Mouse (Mus musculus): ENCODE results near the gene Akirin2.
"Not testable (repeated sequence)": the region's sequence is repeated elsewhere in the genome, so short reads cannot be mapped to it uniquely, and the experiment has no call there.

Akirin2 gene

DNA sequence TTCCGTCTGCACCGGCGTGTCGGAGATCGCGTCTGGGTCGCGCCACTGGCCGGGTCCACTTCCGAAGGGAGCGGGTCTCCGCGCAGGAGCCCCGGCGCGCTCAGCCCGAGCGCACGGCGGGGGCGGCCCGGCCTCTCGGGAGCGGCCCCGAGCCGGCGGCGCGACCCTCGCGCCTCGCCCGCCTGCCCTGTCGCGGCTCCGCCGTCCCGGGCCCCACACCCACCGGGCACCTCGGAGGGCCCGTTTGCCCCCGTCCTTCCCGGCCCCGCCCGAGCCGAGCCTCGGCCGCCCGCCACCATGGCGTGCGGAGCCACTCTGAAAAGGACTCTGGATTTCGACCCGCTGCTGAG lies at the start of gene Akirin2:
Gene Akirin2 (plus strand): TSS at position 190 of the 350 bp plus-strand sequence.
- DNase-seq (ENCODE audit: low read depth): peak; percentile 43

DNA sequence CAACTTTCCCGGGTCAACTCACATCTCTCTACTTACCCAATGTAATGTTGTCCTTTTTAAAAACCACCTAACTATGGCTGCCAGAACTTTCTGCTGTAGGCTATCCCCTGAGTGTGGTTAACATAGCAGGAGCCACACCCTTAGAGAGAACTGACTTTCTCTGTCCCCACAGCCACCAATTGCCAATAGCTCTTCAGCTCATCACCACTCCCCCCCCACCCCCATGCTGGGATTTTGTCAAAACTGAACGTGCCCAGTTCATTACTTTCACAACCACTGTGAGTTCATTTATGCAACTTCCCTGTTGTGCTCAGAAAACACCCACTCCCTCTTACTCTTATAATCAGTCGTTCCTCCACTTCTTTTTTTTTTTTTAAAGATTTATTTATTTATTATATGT lies 40.4 kb upstream of the Akirin2 start:
- no peak for DNase-seq (ENCODE audit: low read depth)

DNA sequence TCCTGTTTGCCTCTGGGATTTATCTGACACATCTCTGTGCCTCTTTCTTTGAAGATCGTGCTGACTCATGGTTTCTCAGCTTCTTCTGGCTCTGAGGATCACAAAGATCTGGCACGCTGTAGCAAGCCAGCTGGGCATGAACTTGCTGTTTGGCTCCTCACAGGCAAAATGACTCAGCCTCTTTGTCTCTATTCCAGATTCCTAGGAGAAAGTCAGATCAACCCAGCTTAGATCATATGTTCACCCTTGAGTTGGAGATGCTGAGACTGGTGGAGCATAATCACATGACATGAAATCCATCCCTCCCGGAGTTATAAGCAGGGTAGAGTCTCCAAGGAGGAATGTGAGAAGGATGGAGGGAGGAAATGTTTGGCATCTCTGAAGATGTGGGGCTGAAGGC lies 27.9 kb upstream of the Akirin2 start:
- DNase-seq (ENCODE audit: low read depth): no peak

DNA sequence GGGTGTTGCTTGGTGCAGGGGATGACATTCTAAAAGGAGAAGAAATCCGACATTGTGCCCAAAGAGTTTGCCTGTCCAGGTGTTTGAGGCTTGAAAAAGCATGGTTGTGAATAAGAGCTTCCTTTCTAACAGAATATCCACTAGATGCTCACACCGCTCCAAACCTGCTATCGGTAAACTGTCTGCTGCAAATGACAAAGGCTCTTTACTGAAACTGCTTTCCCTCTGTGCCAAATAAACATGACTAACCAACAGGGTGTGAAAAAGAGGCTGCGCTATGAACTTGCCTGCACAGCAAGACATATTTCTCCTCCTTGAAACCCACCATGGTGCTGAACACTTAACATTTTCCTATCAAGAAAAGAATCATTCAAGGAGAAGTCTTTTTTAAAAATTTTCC lies 27.2 kb upstream of the Akirin2 start:
- no peak for DNase-seq (ENCODE audit: low read depth)

DNA sequence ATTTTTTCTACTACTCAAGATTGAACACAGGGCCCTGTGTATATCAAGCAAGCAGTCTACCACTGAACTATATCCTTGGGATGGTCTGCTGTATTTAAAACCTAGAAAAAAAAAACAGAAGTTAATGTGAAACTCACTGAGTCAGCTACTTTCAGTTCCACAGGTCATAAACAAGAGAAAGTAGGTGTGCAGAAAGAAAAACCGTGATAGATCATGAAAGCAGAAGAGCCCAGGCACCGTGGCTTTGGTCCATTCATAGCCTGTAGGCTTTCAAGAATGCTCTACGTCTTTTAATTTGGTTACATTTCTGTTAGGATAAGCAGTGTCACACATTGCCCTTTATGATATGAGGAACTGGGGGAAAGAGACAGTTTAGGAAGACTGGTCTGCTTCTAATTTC lies 24.0 kb upstream of the Akirin2 start:
- DNase-seq (ENCODE audit: low read depth): no peak

DNA sequence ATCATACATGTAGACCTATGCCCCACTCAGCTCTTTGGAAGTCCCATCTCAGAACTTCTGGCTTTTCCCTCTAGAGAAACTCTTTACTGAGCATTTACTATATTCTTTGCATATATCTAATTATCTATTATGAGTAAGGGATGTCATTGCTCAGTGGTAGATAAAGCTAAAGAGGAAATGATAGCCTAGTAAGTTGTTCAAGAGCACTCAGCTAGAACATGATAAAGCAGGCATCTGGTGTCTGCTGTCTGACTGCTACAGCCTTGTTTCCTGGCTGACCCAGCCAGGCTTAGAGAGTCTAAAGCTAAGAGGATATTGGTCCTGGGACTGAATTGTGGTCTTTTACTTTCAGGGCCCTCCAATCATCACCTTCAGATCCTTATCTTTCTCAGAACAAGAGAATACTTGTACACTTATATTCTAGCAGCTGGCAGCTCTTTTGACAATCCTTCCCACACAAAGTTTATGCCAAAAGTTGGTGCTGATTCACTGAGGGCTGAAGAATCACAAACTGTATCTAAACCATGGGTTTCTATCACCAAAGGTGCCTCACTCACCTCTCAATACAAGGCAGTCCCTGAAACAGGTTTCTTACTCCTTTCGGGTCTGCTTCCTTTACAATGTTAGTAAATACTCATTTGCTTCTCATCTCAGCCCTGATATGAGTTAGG lies 22.2 kb upstream of the Akirin2 start:
- no peak for DNase-seq (ENCODE audit: low read depth)

DNA sequence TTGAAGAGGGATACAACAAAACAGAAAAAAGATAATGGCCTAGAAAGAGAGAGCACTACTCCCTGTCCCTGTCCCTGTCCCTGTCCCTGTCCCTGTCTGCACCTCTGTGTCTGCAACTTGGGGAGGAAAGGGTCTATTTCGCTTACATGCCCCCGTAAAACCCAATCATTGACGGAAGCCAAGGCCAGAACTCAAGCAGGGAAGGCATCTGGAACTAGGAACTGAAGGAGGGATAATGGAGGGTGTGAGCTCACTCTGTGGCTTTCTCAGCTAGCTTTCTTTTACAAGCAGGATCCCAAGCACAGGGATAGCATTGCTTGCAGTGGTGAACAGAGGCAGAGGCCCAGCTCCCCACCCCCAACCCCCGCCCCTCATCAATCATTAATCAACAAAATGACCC lies 21.4 kb upstream of the Akirin2 start:
- DNase-seq (ENCODE audit: low read depth): no peak

DNA sequence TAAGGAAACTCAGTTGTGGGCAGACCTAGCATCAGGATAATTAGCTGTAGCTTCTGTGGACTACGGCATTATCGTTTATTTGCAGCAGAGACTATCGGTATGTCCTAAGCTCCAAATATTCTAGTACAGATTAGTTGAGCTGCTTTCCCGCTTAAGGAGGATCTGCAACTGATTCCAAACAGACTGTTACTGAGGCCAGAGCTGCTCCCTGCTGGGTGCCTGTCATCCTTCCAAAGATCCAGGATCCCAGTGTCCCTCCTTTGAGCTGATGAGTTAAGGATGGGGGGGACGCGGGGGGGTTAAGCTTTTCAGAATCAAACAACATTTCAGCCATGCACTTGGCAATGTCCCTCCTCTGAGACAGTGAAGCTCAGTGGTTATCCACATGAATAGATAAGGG lies 20.8 kb upstream of the Akirin2 start:
- no peak for DNase-seq (ENCODE audit: low read depth)

DNA sequence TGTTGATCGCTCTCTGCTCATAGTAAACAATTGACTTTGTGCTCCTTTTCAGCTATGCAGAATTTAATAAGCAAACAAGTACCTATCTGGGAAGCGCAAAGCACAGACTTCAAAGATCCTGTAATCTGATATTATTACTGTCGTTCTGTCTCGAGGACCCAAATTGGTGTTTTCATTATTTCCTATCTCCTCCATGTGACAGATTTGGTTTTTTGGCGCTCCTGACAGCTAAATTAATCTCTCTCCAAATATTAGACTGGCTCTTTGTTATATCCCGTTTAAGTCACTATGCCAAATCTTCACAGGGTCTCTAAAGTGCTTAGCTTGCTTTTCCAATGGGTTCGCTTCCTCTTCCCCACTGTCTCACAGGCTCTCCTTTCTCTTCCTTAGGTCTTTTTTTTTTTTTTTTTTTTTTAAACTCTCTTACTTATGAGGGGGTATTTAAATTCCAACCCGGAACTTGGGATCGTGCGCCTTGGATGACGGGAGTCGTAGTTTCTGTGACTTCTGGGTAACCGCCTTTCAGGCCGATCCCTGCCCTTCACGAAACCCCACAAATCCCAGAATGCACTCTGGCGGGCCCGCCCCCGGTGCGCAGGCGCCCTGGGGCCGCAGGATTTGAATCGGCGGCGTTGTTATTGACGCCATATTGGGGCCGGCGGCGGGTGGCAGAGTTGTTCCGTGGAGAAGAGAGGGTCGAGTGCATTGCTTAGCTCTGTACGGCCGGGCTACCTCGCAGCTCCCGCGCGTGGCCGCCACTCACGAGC lies 573 bp upstream of the Akirin2 start:
- peak; percentile 93 for DNase-seq (ENCODE audit: low read depth)

DNA sequence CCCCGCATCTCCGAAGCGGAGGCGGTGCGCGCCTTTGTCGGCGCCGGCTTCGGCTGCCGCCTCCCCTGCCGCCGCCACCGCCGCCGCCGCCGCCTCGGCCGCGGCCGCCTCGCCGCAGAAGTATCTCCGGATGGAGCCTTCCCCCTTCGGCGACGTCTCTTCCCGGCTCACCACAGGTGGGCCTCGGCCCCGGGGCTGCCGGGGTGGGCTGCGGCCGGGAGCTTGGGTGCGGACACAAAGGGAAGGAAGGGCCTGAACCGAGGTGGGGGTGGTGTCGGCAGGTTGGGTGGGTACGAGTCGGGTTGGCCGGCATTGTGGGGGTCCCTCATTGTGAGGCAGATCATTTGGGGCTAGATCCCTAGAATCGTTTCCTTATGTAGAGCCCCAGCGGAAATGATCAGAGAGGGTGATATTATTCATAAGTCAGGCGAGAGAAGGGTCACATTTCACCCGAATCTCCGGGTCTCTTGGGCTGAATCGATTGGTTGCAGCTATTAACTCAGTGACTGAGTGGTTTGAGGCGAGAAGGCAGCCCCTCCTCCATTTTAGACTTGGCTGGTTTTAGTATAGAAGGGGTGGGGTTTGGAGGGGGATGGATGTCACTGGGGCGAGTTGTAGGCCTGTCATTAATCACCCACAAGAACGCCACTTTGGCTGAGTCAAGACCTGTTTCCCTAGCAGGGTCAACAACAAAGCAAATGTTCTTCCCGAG lies 517 bp downstream of the Akirin2 start:
- DNase-seq (ENCODE audit: low read depth): peak; percentile 45

DNA sequence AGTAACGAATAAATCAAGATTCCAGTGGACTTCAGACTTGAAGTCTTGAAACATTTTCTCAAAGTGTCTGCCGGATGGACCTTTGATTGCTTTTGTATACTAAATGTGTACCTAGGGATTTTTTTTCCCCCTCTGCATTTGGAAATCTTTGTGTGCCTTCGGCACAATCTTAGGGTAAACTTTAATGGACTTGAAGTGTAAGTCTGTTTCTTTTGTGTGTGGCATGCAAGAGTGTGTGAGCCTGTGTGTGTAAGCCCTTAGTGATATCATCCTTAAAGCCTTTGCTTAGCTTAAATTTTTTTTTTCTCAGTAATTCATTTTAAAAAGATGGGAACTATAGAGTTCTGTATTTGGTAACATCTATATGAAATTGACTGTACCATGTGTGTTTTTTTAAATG lies 1.2 kb downstream of the Akirin2 start:
- no peak for DNase-seq (ENCODE audit: low read depth)

DNA sequence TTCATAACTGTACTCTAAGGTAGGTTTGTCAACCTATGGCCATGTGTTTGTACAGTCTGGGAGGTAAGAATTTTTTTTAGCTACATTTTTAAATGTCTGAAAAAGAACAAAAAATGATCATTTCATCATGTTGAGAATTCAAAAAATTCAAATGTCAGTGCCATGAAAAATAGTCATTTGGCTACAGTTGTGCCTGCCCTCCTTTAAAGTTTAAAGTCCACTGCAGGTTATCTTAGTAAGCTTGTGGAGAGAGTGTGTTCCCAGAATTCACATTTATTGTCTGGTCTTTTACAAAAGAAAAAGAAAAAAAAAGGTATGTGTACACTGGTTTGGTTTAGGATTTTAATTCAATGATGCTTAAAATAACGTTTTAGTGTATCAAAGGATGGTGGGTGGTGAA lies 3.9 kb downstream of the Akirin2 start:
- no peak for DNase-seq (ENCODE audit: low read depth)

DNA sequence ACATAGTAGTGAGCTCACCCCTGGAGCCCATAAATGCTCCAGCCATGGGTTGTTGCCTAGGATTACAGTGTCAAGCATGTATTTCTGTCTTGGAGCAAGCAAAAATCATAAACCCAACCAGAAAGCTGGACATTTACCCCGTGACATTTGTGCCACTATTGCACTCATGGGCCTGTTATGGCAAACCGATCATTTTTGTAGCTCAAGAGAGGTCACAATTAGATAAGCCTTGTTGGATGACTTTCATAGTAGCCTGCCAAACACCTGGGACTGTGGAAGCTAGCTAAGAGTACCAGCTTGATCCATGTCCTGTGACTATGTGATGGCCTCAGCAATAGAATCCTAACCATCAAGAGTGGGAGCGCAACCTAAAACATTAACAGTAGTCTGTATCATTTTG lies 4.9 kb downstream of the Akirin2 start:
- DNase-seq (ENCODE audit: low read depth): no peak

DNA sequence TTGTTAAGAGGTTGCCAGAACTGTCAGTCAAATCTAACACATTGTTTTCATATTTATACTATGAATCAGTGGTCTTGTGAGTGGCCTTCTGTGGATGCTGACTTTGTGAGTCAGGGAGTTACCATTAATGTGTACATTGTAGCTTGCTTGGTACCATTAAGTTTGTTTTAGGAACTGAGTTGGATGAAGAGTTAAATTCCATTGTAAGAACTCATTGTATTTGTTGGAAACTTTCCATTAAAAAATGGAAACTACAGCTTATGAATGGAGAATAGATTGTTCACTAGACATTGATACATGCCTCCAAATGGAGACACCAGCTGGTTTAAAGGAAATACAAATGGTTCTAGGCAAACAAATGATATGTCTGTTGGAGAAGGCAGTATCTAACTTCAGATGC lies 5.4 kb downstream of the Akirin2 start:
- DNase-seq (ENCODE audit: low read depth): no peak

DNA sequence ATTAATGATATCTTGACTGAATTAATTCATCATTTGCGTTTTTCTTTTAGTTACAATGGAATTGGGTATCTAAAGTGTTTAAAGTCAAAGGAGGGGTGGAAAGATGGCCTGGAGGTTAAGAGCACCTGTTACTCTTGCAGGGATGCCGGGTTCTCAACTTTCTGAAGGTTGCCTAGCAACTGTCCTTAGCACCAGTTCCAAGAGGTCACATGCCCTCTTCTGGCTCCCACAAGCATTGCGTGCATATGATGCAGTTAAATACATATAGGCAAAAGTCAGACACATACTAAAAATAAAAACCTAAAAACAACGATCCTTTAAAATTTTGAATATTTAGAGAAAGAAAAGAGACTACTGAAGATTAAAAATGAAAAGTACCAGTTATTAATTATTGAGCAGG lies 10.2 kb downstream of the Akirin2 start:
- peak; percentile 75 for DNase-seq (ENCODE audit: low read depth)

DNA sequence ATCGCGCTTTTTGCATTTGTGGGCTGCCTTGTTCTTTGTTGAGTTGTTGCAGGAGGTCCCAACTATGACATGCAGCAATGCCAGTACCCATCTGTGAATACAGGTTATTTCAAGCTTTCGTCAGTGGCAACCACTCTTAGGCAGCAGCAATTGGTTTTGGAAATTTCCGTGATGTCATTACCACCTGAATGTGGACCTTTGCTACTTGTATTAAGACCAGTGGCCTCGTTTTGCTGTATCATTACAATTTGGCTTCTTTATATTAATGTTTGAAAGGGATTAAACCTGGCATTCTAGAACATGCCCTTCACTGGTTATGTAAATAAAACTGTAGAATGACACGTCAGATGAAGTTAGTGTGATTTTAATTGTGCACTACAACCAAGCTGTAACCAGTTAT lies 15.5 kb downstream of the Akirin2 start:
- no peak for DNase-seq (ENCODE audit: low read depth)

DNA sequence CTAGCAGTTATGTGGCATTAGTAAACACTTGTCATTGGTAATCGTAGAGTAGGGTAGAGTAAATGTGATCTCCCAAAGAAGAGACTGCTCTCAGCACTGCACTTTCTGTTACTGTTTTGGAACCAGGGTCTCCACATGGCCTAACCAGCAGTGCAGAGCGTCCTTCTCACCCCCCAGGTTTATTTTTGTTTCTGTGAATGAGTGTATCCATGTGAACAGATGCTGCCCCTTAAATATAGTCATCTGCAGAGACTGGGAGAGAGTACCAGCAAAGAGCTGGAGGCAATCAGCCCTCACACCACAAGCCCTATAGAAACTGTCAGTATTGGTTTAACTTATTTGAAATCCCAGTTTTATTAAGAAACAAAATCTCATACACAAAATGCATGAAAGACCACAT lies 22.1 kb downstream of the Akirin2 start:
- DNase-seq (ENCODE audit: low read depth): no peak

DNA sequence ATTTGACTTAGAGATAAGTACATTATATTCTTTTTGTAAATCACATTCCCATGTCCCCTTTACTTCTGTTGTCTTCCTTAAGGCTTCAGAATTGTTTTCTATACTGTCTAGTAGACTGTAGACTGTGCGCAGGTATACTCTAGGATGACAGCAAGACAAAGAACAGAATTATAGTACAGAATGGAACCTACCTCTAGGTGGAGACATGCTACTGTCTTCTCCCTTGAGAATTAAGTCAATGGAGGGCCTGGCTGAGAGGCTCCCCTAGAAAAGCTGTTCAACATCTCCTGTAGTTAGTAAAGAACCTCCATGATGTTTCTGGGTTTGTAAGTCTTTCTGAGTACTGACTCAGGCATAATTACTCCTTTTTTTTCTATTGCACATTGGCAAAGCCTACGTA lies 26.3 kb downstream of the Akirin2 start:
- DNase-seq (ENCODE audit: low read depth): peak; percentile 18

DNA sequence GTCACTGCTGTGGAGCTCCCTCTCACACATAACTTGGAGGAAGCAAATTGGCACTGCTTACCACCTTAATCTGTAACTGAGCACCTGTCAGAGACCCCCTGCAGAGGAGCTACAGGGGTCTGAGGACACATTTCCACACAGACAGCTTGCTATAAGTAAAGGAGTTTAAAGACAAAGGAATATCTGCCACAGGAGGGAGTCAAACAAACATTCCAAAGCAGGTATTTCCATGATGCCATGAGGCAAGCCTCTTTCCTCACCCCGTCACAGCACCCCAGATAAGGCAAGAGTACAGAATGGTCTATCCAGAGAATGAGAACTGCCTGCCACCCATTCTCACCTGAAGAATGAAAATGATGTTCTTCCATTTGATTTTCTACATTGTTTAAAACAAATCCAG lies 28.5 kb downstream of the Akirin2 start:
- DNase-seq (ENCODE audit: low read depth): no peak

DNA sequence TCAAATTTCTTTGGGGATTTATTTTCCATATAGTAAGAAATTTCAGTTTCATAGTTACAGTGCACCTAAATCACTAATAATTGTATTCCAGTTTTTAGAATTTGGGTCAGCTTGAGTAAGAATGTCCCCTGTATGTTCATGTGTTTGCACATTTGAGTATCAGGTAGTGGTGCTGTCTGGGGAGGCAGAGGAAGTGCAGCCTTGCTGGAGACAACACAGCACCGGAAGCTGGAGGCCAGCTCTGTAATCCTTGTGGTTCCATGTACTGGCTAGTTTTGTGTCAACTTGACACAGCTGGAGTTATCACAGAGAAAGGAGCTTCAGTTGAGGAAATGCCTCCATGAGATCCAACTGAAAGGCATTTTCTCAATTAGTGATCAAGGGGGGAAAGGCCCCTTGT lies 30.8 kb downstream of the Akirin2 start:
- DNase-seq (ENCODE audit: low read depth): not testable (repeated sequence)

DNA sequence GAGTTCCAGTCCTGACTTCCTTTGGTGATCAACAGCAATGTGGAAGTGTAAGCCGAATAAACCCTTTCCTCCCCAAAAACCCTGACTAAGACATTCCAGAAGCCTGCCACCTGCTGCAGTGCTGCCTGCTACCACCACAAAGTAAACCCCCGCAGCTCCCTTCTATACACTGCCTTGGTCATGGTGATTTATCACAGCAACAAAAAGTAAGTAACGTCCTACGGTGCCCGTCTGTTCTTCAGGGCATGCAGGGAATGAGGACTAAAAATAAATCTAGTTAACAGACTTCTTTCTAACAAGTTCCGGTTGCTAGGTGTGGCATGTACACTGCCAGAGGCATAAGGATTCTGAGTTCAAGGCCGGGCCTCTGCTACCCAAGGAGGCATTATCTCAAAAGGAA lies 31.3 kb downstream of the Akirin2 start:
- DNase-seq (ENCODE audit: low read depth): no peak

DNA sequence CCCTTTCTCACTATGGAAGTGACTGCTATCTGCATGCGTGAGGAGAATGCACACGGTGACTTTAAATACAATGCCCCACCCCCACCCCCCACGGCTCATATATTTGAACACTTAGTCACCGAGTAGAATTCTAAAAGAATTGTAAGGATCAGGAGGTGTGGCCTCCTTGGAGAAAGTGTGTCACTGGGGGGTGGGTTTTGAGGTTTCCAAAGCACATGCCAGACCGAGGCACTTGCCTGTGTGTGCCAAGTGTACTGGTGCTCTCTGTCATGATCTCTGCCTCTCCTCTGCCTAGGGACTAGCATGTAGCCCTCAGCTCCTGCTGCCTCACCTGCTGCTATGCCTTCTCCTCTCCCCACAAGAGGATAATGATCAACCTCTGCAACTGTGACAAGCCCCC lies 31.7 kb downstream of the Akirin2 start:
- no peak for DNase-seq (ENCODE audit: low read depth)

DNA sequence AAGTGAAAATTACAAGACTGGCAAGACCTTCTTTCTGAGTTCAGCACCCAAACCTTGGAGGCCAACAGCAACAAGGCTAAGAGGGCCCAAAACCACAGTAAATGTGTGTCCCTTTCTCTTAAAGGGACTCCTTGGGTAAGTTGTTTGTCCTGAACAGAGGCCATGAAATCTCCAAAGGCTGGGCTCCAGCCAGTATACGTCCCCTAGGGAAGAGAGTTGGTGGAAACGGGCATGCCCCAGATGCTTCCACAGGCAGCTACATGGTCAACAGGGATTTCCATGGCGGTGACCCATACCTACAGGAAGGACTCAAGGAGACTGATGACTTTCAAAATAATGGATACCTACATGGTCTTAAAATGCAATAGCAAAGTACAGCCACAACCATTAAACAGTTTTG lies 32.7 kb downstream of the Akirin2 start:
- DNase-seq (ENCODE audit: low read depth): no peak
